Comparison of ENCODE assay signal across 20 mouse cellular contexts in the genomic region with DNA sequence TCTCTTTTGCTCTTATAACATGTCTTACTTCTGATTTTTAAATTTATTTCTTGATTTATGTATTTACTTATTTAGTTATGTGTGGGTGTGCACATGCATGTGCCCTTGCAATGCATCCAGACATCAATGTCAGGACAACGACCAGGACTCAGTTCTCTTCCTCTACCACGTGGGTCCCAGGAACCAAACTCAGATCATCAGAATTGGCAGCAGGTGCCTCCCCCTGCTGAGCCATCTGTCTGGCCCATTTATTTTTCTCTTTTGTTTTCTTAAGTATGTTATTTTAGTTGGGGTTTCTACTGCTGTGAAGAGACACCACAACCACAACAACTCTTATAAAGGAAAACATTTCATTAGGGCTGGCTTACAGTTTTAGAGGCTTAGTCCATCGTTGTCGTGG. TPM values are rescaled to one million over a fixed set of nuclear protein-coding genes. Genes with fewer than 3 reads are reported as not detected.
A peak's percentile ranks its signal among the peaks of the same experiment; 100 is the strongest.
DNase-seq lines count a peak whose midpoint lies in the region; TF ChIP-seq lines count a peak whose summit lies in the region.
"Had no signal": no experiment of that assay in that cellular context is flagged by ENCODE, and none has a peak within 500 bp of the region (broad histone marks: within the 10 kb centered on the region; RNA-seq: fewer than 3 reads in every experiment).

No protein-coding gene starts in this region.

- peaks cover 5% of the 10 kb centered on the region; the same call in 1 of the 2 replicates for H3K4me1 ChIP-seq in cerebellum, adult 2 months (ENCODE audit: control insufficient read depth, insufficient read depth, low read length)
- H3K4me1 ChIP-seq: embryonic facial prominence, embryonic 15.5 days; heart, embryonic 13.5 days; hindbrain, embryonic 15.5 days had no signal

- no peak for TF ChIP-seq POLR2A in cerebellum, adult 2 months (IDR thresholded peaks at IDR 0.05; ENCODE audit: borderline replicate concordance, insufficient read depth, low read length)

- no peaks in the 10 kb centered on the region for H3K27me3 ChIP-seq in cerebellum, adult 2 months (ENCODE audit: control insufficient read depth, insufficient read depth, low read length)
- H3K27me3 ChIP-seq: CH12.LX; embryonic facial prominence, embryonic 15.5 days; heart, embryonic 13.5 days; hindbrain, embryonic 15.5 days; Patski had no signal

- TF ChIP-seq CTCF in gastrocnemius, adult 2 months (IDR thresholded peaks at IDR 0.05) = no peak
- TF ChIP-seq CTCF in cerebellum, adult 2 months (IDR thresholded peaks at IDR 0.05; ENCODE audit: borderline replicate concordance, insufficient read depth, low read depth, low read length) = no peak

- DNase-seq in gastrocnemius, adult 2 months = no peak
- no peak for DNase-seq in gastrocnemius, postnatal 14 days
- DNase-seq in cerebellum, adult 2 months = peak; percentile 63 to 69
- DNase-seq in cerebellum, postnatal 10 days = peak; percentile 44 to 56
- DNase-seq in layer of hippocampus, adult 11-12 months (ENCODE audit: low spot score) = no peak
- no peak for DNase-seq in urinary bladder, adult 2 months (ENCODE audit: low spot score)
- DNase-seq in thymus, postnatal 4 days = no peak
- DNase-seq: adrenal gland, postnatal 25 days; embryo, embryonic 11 days; gastrocnemius, postnatal 10 days; heart, adult 2 months; heart, postnatal 36 days; kidney, adult 8-10 months had no signal

- H3K27ac ChIP-seq in gastrocnemius, adult 2 months = peak overlapping the region; percentile 20; the same call in 1 of the 2 replicates
- H3K27ac ChIP-seq in cerebellum, adult 2 months (ENCODE audit: insufficient read depth, low read length) = no peak overlapping the region
- H3K27ac ChIP-seq: embryonic facial prominence, embryonic 15.5 days; forebrain, embryonic 10.5 days; heart, adult 2 months; heart, embryonic 13.5 days; hindbrain, embryonic 15.5 days had no signal

- H3K4me3 ChIP-seq in gastrocnemius, adult 2 months = no peak overlapping the region
- no peak overlapping the region for H3K4me3 ChIP-seq in cerebellum, adult 2 months (replicated peaks; ENCODE audit: insufficient read depth, low read depth, low read length)
- H3K4me3 ChIP-seq: embryonic facial prominence, embryonic 15.5 days; erythroblast, embryonic 14.5 days; forebrain, embryonic 10.5 days; heart, adult 2 months; heart, embryonic 13.5 days; hindbrain, embryonic 15.5 days had no signal

- intact Hi-C loops in gastrocnemius, adult 2 months (cut with DNase I) = loop anchor here (10.0 kb wide), 1 partner anchor 394 kb away; no protein-coding TSS in a partner anchor
- intact Hi-C loops in gastrocnemius, postnatal 14 days (cut with DNase I; ENCODE audit: low total_unique reads) = no loop called here

- WGBS in cerebellum, adult 2 months = 40% methylated on average over 4 of the region's 4 CpGs

RNA-seq across cellular contexts. Expression of a gene that starts 15.0 kb away (rescaled TPM):
- 100 to 1,000 TPM; 126 to 149 TPM for total RNA-seq in gastrocnemius, adult 2 months (2021)
- total RNA-seq in gastrocnemius, postnatal 14 days (2021) = 10 to 100 TPM; 88.0 to 92.1 TPM
- polyA plus RNA-seq in cerebellum, adult 2 months (2012; rRNA removed) = 1.4 and 1.7 TPM in 2 replicates
- 2.4 and 2.6 TPM in 2 replicates for polyA plus RNA-seq in urinary bladder, adult 2 months (2012; rRNA removed)
- polyA plus RNA-seq: erythroblast, embryonic 14.5 days; Patski had no signal

Comparison
In these comparisons a context has a peak if more than half of its experiments do, and no peak if none do; other contexts are left out.
1. DNase-seq: peak in cerebellum, adult 2 months (2 of 2) and cerebellum, postnatal 10 days (2 of 2); none in gastrocnemius, adult 2 months (single experiment), gastrocnemius, postnatal 14 days (single experiment), layer of hippocampus, adult 11-12 months (single experiment), urinary bladder, adult 2 months (single experiment) and thymus, postnatal 4 days (single experiment).